Mouse (Mus musculus): Measurements from ENCODE around the gene Tub. TPM values are rescaled to one million over a fixed set of nuclear protein-coding genes. Genes with fewer than 3 reads are reported as not detected.

Tub gene
- polyA plus RNA-seq (2014; fragmentation: Nextera tagmentation; extraction: Ambion mirVana): 15.1 and 15.6 TPM in 2 replicates

GRCm38 (mm10) chr7:108950312-108950761, at the start of gene Tub:
Gene Tub (plus strand): TSS chr7:108950338.
- H3K27ac ChIP-seq (ENCODE audit: low read depth, low read length): no peak within 1 kb of the TSS
- peak within 1 kb of the TSS; percentile 98 for H3K4me2 ChIP-seq (ENCODE audit: low read depth, low read length, severe bottlenecking)
- peak within 1 kb of the TSS; percentile 57 for H3K4me3 ChIP-seq (ENCODE audit: low read depth, low read length)
- peaks cover 5% of the 10 kb centered on the region; the same call in 1 of the 2 replicates for H3K4me1 ChIP-seq (replicated peaks; ENCODE audit: control insufficient read depth, insufficient read depth, low read length)
- no peaks in the 10 kb centered on the region for H3K9me3 ChIP-seq (ENCODE audit: control insufficient read depth, low read length)
- peak within 1 kb of the TSS; percentile 53 for H3K9ac ChIP-seq (ENCODE audit: low read length)
- peak; percentile 59 for ATAC-seq (replicated peaks; ENCODE audit: low FRiP score)
- H3K27me3 ChIP-seq (ENCODE audit: control insufficient read depth, insufficient read depth, low read length): peaks cover 30% of the 10 kb centered on the region
- peak; percentile 80 for DNase-seq (ENCODE audit: low spot score)
- under 1% methylated on average over 40 of the region's 44 CpGs for WGBS
- 0 out of 2 replicates have a peak, but pooled peaks cover 4% of the 10 kb centered on the region for H3K36me3 ChIP-seq (ENCODE audit: control insufficient read depth, insufficient read depth, low read length)

GRCm38 (mm10) chr7:108903969-108904368, 46.2 kb upstream of the Tub start:
- DNase-seq (ENCODE audit: low spot score) (no peak), ATAC-seq (replicated peaks; ENCODE audit: low FRiP score) (no peak)
- no peaks in the 10 kb centered on the region for H3K9me3 ChIP-seq (ENCODE audit: control insufficient read depth, low read length)
- H3K4me1 ChIP-seq (replicated peaks; ENCODE audit: control insufficient read depth, insufficient read depth, low read length): no peaks in the 10 kb centered on the region
- no peak overlapping the region for H3K4me3 ChIP-seq (ENCODE audit: low read depth, low read length)
- H3K27ac ChIP-seq (ENCODE audit: low read depth, low read length): no peak overlapping the region
- H3K27me3 ChIP-seq (ENCODE audit: control insufficient read depth, insufficient read depth, low read length): no peaks in the 10 kb centered on the region
- no peak overlapping the region for H3K9ac ChIP-seq (ENCODE audit: low read length)
- WGBS: 76% methylated on average over 2 of the region's 2 CpGs
- H3K36me3 ChIP-seq (ENCODE audit: control insufficient read depth, insufficient read depth, low read length): no peaks in the 10 kb centered on the region
- no peak overlapping the region for H3K4me2 ChIP-seq (ENCODE audit: low read depth, low read length, severe bottlenecking)

- Histone ChIP-seq H3K9me3 (ENCODE audit: control insufficient read depth, low read length) (no peaks in the 10 kb centered on the region), H3K4me2 (ENCODE audit: low read depth, low read length, severe bottlenecking) (no peak overlapping the region), H3K27me3 (ENCODE audit: control insufficient read depth, insufficient read depth, low read length) (no peaks in the 10 kb centered on the region), H3K36me3 (ENCODE audit: control insufficient read depth, insufficient read depth, low read length) (no peaks in the 10 kb centered on the region), H3K27ac (ENCODE audit: low read depth, low read length) (no peak overlapping the region), H3K4me3 (ENCODE audit: low read depth, low read length) (no peak overlapping the region), H3K9ac (ENCODE audit: low read length) (no peak overlapping the region), H3K4me1 (replicated peaks; ENCODE audit: control insufficient read depth, insufficient read depth, low read length) (no peaks in the 10 kb centered on the region)
- DNase-seq (ENCODE audit: low spot score): no peak
- 80% methylated on average over 4 of the region's 4 CpGs for WGBS
- ATAC-seq (replicated peaks; ENCODE audit: low FRiP score): no peak
Observed at GRCm38 (mm10) chr7:108927043-108927442, 23.1 kb upstream of the Tub start.

- DNase-seq (ENCODE audit: low spot score) (no peak), ATAC-seq (replicated peaks; ENCODE audit: low FRiP score) (no peak)
- Histone ChIP-seq H3K4me3 (ENCODE audit: low read depth, low read length) (no peak overlapping the region), H3K9ac (ENCODE audit: low read length) (no peak overlapping the region), H3K36me3 (ENCODE audit: control insufficient read depth, insufficient read depth, low read length) (no peaks in the 10 kb centered on the region), H3K9me3 (ENCODE audit: control insufficient read depth, low read length) (no peaks in the 10 kb centered on the region), H3K4me2 (ENCODE audit: low read depth, low read length, severe bottlenecking) (no peak overlapping the region), H3K27me3 (ENCODE audit: control insufficient read depth, insufficient read depth, low read length) (no peaks in the 10 kb centered on the region), H3K4me1 (replicated peaks; ENCODE audit: control insufficient read depth, insufficient read depth, low read length) (no peaks in the 10 kb centered on the region), H3K27ac (ENCODE audit: low read depth, low read length) (no peak overlapping the region)
- 79% methylated on average over 11 of the region's 11 CpGs for WGBS
Observed at GRCm38 (mm10) chr7:108928280-108929188, 21.6 kb upstream of the Tub start.

- DNase-seq (ENCODE audit: low spot score): no peak
- 87% methylated on average over 6 of the region's 6 CpGs for WGBS
- no peak for ATAC-seq (replicated peaks; ENCODE audit: low FRiP score)
Observed at GRCm38 (mm10) chr7:108929726-108930393, 20.3 kb upstream of the Tub start, which contains the start of gene Nlrp10. Gene Nlrp10 (minus strand): TSS chr7:108930178.

GRCm38 (mm10) chr7:108933794-108934731, 16.1 kb upstream of the Tub start, which contains the start of gene Eif3f:
Gene Eif3f (plus strand): TSS chr7:108934417.
- WGBS: 2% methylated on average over 50 of the region's 50 CpGs
- Histone ChIP-seq H3K9me3 (ENCODE audit: control insufficient read depth, low read length) (no peaks in the 10 kb centered on the region), H3K27me3 (ENCODE audit: control insufficient read depth, insufficient read depth, low read length) (no peaks in the 10 kb centered on the region), H3K4me3 (ENCODE audit: low read depth, low read length) (peak within 1 kb of the TSS; percentile 98), H3K36me3 (ENCODE audit: control insufficient read depth, insufficient read depth, low read length) (peaks cover 6% of the 10 kb centered on the region; the same call in 1 of the 2 replicates), H3K4me1 (replicated peaks; ENCODE audit: control insufficient read depth, insufficient read depth, low read length) (peaks cover 8% of the 10 kb centered on the region), H3K9ac (ENCODE audit: low read length) (peak within 1 kb of the TSS; percentile 96), H3K27ac (ENCODE audit: low read depth, low read length) (peak within 1 kb of the TSS; percentile 70; the same call in 1 of the 2 replicates), H3K4me2 (ENCODE audit: low read depth, low read length, severe bottlenecking) (peak within 1 kb of the TSS; percentile 87)
- ATAC-seq (replicated peaks; ENCODE audit: low FRiP score) (peak; percentile 96), DNase-seq (ENCODE audit: low spot score) (peak; percentile 94)

More at GRCm38 (mm10) chr7:108929726-108930393, 20.3 kb upstream of the Tub start, which contains the start of gene Nlrp10:
- H3K9me3 ChIP-seq (ENCODE audit: control insufficient read depth, low read length): no peaks in the 10 kb centered on the region
- H3K36me3 ChIP-seq (ENCODE audit: control insufficient read depth, insufficient read depth, low read length): no peaks in the 10 kb centered on the region
- no peak within 1 kb of the TSS for H3K4me2 ChIP-seq (ENCODE audit: low read depth, low read length, severe bottlenecking)
- H3K27ac ChIP-seq (ENCODE audit: low read depth, low read length): no peak within 1 kb of the TSS
- H3K27me3 ChIP-seq (ENCODE audit: control insufficient read depth, insufficient read depth, low read length): no peaks in the 10 kb centered on the region
- no peak within 1 kb of the TSS for H3K4me3 ChIP-seq (ENCODE audit: low read depth, low read length)
- H3K4me1 ChIP-seq (replicated peaks; ENCODE audit: control insufficient read depth, insufficient read depth, low read length): no peaks in the 10 kb centered on the region
- no peak within 1 kb of the TSS for H3K9ac ChIP-seq (ENCODE audit: low read length)

- Histone ChIP-seq H3K4me1 (replicated peaks; ENCODE audit: control insufficient read depth, insufficient read depth, low read length) (peaks cover 8% of the 10 kb centered on the region), H3K4me2 (ENCODE audit: low read depth, low read length, severe bottlenecking) (peak overlapping the region; percentile 87), H3K27me3 (ENCODE audit: control insufficient read depth, insufficient read depth, low read length) (no peaks in the 10 kb centered on the region), H3K4me3 (ENCODE audit: low read depth, low read length) (peak overlapping the region; percentile 98), H3K9ac (ENCODE audit: low read length) (peak overlapping the region; percentile 96), H3K9me3 (ENCODE audit: control insufficient read depth, low read length) (no peaks in the 10 kb centered on the region), H3K36me3 (ENCODE audit: control insufficient read depth, insufficient read depth, low read length) (peaks cover 9% of the 10 kb centered on the region; the same call in 1 of the 2 replicates), H3K27ac (ENCODE audit: low read depth, low read length) (no peak overlapping the region)
- ATAC-seq (replicated peaks; ENCODE audit: low FRiP score): no peak
- no peak for DNase-seq (ENCODE audit: low spot score)
- 6% methylated on average over 8 of the region's 8 CpGs for WGBS
Observed at GRCm38 (mm10) chr7:108934836-108935235, 15.3 kb upstream of the Tub start.
